Mouse (Mus musculus): ENCODE measurements around the gene Gpr37l1.

Gpr37l1 gene

DNA sequence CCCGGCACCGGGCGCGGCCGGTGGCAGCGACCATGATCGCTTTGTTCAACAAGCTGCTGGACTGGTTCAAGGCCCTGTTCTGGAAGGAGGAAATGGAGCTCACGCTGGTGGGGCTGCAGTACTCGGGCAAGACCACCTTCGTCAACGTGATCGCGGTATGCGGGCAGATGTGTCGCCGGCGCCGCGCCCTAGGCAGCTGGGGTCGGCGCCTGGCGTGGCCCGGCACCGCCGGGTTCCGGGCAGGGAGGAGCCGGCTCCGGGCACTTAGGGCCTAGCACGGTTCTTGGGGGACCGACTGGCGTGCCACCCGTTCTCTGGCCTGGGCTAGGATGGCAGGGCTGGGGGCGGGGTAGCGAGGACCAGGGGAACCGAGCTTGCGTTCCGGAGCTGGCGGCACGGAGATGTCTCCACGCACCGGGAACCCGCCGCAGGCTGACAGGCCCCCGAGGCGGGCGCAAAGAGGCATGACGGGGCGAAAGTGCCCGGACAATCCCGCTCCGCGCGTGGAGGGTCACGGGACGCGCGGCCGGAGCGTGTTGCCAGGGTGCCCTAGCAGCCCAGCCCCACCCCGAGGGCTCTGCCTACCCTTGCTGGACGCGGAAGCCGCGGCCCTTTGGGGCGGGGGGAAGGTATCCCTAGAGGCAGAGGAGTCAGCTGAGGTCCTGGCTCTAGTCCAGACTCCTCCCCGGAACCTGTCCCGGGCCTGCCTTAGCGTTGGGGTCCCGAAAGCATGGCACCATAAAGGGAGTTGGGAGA, 20.4 kb downstream of the Gpr37l1 start:
- DNase-seq, result peak; percentile 99

DNA sequence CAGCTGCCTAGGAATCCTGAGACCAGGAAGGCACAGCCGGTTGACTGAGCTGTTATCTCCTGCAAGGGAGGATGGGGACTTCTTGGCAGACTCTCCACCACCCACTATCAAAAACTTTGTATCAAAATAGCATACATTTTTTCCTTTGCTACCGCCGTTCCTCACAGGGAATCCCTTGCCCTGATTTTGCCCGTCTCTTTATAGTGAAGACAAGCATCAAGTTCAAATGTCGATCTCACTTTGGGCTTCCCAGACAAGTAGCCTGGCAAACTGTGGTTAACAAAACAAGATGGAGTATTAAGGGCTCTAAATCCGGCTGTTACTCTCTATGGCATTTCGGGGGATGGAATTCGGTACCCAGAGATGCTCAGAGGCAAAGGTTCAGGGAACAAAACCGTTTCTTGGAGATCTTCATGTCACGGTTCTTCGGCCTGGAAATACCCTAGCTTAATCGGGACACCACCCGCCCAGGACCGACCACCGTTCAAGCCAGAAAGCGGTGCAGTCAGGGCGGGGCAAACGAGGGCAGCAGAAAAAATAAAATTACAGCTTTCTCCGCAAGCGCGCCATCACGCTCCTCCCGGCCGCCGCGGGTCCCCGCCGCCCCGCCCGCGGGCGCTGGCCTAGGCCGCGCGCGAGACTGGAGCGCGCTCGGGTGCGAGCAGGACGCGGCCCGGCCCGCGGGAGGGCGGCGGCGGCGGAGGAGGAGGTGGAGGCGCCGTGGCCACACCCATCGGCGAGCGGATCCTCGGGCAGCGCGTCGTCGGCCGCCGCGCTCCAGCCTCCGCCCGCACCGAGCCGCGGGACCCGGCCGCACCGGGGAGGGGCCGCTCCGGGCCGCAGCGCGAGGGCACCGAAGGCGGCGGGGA, 21.2 kb downstream of the Gpr37l1 start, which contains the start of gene Arl8a:
Arl8a (plus strand) TSS at position 748 of the 869 bp plus-strand sequence.
- peak; percentile 99 for DNase-seq

DNA sequence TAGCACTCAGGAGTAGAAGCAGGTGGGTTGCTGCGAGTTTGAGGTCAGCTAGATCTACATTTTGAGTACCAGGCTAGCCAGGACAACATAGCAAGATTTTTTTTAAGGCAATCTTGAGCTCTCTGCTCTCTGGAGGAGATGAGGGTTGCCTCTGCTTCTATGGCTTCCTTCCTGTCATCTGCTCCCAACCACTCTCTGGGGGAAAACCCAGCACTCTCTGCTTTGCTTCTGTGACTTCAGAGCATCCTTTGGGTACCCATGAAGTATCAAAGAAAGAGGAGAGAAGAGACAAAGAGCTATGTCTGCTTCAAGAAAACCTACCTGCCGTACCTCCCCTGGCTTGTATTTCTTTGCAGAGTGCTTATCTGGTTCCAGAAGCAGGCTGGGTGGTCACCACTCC, 23.5 kb downstream of the Gpr37l1 start:
- DNase-seq, result peak; percentile 83

DNA sequence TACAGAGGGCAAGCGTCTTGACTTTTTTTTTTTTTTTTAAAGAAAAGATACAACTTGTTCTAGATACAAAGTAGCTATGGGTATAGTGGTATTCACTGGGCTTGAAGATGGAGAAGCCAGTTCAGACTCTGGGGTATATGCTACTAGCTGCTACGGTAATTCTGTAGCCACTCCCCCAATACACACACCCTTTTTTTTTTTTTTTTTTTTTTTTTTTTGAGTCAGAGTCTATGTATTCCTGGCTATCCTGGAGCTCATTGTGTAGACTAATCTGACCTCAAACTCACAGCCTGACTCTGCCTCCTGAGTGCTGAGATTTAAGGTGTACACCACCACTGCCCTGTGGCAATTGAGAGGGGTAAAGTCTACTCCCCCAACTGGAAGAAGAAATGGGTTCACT, 25.0 kb downstream of the Gpr37l1 start:
- DNase-seq, result no peak

DNA sequence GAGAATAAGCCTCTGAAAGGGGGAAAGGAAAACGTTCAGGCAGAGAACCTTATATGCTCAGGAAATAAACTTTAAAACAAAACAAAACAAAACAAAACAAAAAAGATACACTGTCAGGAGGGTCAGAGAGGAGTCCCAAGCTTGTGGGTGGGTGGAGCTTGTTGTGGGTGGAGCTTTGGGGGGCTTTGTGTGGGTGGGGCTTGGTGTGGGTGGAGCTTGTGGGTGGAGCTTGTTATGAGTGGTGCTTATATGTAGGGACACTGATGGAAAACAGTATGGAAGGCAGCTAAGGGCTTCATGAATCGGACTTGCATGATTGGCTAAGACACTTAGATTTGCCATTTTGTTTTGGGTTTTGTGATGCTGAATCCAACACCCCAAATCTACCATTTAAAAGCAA, 27.6 kb downstream of the Gpr37l1 start:
- DNase-seq, result no peak

DNA sequence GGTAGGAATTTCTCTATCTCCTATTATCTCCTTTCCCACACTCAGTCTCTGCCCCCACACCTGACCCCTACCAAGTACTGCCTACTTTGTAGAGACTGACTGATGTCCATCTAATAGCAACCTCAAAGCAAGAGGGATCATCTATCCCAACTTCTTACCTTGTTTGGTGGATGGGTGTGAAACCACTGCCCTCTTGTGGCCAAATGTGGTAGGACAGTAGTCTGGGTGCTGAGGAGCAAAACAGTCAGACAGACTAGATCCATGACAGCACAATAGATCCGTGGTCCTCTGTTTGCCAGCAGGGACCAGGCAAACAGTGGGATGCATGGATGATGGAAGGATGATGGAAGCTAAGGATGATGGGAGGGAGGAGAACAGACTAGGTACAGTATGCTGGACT, 31.0 kb downstream of the Gpr37l1 start:
- no peak for DNase-seq

DNA sequence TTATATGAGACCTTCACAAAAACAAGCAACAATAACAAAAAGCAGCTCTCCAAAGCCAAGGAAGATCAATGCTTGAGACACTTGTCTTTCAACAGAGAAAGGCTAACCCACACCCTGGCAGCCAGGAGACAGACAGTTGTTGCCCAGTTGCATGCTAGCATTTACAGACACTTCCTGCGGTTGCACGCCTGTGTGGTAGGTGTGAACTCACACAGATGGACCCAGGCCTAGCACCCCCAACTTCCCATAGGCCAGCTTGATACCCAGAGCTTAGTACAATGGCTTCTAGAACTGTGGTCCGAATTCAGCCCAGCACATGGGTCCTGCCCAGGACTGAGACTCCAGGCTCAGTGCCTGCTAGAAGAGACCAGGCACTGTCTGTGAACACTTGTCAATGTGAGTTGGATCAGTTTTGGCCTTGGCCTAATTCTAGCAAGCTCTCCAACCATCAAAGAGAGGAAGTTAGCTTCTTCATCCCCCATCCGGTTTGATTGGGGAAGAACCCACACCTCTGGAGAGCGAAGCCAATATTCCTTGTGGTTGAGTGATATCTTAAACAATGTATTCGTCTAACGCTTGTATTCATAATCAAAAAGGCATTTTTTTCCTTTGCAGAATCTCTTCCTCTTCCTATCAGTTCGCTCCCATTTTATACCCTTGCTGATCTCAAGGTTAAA, 32.2 kb downstream of the Gpr37l1 start:
- no peak for DNase-seq

DNA sequence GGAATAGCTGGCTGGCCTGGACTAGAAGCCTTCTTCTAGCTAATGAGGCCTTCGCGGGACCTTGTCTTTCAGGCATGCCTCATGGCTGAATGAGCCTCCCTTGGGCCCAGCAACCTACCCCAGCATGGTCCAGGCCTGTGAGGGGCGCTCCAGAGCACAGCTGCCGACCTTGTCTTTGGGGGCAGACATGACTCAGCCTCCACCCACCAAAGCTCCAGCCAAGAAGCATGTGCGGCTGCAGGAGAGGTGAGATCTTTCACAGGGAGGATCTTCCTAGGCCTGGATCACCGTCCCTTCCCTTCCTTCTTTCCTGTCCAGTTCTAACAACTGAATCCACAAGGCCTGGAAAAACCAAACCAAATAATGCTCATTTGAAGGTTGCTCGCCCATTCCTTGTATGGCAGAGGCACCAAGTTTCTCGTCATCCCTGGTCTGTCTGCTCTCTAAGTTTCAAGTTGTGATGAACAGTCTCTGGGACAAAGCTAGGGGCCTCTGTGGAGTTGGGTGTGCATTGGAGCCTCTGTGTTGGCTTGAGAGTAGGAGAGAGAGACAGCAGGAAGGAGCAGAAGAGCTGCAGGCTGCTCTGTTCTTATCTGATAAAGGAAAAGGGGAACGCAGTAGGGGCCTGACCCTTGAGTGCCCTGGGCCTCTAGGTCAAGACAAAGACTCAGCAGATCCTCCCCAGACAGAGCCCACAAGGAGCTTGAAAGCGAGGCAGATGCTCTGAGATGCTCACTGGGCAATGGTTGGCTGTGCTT, 33.6 kb downstream of the Gpr37l1 start:
- DNase-seq, result no peak

DNA sequence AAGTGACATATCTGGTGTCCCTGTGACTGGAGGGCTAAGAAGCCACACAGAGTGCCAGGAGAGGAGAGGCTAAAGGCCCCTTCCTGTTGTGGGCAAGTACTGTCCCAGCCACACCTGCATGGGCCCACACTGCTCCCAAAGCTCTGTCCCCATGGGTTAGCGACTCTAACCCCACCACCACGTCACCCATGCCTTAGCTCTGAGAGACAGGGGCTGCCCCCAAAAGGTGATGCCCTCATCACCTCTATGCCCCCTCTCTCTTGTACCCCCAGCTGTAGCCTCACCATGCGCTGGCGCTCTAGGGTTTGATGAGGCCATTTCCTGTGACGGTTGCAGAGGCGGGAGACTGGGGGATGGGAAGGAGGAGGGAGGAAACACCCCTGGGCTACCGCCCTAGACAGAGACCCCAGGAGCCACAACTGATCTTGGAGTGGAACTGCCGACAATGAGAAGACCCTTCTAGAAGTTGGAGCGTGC, 34.5 kb downstream of the Gpr37l1 start:
- peak; percentile 95 for DNase-seq

DNA sequence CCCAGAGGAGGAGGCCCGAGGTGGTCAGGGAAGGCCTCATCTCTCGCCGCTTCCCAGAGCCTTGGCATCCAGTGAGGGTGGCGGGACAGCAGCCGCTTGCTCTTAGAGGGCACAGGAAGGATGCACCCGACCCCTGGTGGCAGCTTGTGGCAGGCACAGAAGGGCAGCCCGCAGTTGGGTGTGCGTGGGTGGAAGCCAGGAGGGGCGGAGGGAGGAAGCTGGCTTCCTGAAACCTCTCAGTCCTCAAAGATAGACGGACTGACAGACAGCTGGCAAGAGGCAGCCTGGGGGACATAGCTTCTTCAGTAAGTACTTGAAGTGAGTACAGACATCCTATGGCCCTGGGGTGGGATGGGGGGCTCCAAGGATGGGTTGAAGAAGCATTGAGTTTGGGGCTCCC, 35.0 kb downstream of the Gpr37l1 start, which contains the start of gene Ptpn7:
Ptpn7 (plus strand) TSS at position 228 of the 400 bp plus-strand sequence.
- DNase-seq, result peak; percentile 97

DNA sequence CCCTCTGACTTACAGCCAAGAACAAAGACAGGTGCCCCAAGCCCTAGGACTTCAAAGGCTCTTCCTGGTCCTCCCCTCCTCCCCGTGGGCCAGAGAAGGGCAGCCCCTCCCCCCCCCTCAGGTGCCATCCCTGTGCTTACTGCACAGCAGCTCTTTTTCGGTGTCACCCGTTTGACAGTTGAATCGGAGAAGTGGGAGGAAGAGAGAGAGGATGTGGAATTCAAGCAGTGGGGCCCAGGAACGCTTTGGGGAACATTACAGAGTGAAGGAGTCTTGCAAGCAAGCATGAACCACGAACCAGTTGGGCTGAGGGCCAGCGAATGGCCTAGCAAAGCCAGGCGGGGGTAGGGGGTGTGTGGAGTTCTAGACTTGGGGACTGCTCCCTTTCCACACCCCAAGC, 35.9 kb downstream of the Gpr37l1 start:
- DNase-seq, result no peak

DNA sequence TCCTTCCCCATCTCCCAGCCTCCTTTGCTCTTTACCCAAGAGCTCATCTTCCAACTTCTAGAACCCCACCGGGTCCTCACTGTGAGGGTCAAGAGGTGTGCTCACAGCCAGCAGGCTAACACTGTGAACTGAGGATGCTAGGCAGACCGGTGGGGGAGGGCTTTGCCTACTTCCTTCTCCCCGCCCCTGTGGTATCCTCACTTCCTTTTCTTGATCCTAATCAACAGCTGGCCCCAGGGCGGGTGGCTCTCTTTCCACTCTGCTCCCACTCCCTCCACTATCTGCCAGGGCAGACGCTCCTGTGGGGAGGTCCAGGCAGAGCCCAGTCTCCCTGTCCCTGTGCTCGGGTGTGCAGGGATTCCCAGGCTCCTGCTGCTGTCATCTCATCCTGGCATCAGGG, 36.4 kb downstream of the Gpr37l1 start:
- peak; percentile 97 for DNase-seq

DNA sequence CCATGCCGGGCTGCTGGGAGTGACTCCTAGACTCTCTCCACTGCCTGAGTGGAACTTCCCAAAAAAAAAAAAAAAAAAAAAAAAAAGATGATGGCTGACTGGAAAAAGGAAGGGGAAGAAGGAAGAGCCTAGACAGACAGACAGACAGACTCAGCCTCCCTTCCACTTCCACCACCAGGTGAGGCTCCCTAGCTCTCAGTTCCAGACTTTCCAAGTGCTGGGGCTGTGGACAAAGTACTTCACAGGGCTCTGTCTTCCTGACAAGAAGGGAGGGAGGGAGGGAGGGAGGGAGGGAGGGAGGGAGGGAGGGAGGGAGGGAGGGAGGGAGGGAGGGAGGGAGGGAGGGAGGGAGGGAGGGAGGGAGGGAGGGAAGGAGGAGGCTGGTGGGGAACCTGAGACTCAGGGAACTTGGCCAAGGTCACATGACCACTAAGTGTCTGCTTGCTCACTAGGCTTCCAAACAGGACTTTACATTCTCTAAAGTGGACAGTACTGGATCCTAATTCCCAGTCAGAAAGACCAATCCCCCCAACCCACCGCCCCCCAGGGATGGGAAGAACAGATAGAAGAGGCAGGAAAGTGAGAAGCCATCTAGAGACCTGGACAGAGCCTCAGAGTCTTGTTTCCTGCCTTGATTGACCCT, 37.0 kb downstream of the Gpr37l1 start:
- DNase-seq, result no peak

DNA sequence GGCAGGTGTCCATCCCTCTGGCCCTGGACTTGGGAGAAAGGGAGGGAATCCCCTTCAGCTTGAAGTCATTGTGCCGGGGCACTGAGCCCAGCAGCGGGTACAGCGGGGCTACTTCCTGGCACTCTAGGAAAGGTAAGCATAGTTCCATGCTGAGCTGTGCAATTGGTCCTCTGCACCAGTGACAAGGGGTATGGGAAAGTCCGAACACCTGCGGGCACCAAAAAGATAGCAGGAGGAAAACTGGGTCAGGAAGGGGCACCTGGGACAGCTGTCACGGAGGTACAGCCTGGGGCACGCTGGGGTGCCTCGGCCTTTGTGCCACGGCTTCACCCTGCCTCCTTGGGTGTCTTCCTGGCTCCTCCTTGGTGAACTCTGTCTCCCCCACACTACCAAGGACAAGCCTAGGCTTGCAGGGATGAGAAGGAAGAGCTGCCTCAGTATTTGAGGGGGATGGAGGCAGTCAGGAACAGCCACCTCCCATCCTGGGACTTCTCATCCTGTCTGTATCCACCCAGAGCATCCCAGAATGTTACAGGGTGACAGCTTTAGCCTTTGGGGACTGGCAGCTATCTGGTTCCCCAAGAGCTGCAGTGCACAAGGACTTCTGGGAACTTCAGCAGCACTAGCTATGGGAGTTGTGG, 37.8 kb downstream of the Gpr37l1 start:
- no peak for DNase-seq

DNA sequence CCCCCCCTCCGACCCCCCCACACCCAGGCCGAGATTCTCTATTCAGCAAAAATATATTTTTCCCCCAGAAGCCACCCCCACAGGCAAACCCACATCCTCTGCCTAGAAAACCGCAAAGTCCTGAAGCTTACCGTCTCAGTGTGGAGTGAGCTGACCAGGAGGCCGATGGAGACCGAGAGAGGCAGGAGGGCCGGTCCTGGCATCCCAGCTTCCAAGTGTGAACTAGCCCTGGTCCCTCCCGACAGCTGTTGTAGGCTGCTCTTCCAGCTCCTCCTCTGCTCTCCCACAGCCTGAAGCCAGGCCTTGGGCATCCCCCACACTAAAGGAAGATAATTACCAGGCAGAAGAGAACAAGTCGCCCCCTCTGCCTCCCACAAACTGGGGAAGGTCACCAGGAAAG, 38.5 kb downstream of the Gpr37l1 start:
- DNase-seq, result no peak

DNA sequence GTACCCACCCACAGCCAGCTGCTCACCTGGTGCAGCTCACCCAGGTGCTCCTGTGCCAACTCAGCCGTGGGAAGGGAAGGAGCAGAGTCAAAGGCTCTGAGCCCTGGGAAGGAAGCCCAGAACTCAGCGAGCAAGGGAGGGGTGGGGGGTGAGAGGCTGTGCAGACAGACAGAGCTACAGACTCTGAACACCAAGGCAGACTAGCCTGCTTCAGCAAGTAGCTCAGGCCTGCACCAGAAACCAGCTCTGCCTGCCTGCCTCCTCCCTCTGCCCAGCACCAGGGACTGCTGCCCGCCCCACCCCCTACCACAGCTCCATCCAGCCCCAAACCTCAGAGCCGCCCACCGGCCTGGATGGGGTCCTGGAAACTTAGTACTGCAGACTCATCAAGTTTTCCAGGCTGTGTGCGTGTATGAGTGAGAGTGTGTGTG, 39.5 kb downstream of the Gpr37l1 start:
- no peak for DNase-seq

DNA sequence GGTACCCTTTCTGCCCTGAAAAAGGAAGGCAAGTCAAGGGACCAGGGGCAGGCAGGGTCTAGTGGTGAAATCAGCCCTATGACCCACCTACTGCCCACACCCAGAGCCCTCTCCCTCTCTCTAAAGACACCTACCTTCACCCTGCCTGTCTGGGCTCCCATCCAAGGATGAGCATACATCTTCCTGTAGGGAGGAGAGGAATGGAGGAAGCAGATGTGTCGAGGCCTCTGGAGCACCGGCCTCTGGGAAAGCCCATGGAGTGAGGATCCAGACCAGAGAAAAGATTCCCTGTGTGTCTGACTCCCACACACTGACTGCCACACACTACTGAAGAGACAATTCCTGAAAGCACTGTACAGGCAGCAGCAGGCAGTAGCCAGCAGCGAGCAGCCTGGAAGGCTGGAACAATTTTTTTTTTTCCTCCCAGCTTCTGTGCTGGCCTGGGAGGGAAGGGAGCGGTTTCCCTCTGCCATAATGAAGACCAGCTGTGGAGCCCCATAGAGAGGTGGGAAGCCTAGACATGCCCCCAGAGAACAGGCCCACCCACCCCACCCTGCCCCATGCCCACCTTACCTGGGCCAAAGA, 40.9 kb downstream of the Gpr37l1 start:
- peak; percentile 92 for DNase-seq

DNA sequence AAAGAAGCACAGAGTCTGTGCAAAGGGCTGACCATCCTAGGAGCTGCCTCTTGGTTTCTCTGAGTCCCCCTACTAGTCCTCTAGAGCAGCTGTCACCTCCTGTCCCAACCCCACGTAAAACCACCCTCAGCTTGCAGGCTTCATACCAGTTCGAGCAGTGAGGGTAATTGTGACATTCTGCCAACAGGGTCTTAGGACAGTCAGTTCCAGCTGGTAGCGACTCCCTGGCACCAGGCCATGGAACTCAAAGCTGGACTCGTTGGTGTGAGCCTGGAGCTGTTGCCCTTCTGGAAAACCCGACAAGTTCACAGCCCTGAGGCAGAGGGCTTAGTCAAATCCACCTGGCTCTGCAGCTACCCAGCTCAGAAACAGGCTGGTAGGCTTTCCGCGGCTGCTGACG, 41.5 kb downstream of the Gpr37l1 start:
- DNase-seq, result no peak

DNA sequence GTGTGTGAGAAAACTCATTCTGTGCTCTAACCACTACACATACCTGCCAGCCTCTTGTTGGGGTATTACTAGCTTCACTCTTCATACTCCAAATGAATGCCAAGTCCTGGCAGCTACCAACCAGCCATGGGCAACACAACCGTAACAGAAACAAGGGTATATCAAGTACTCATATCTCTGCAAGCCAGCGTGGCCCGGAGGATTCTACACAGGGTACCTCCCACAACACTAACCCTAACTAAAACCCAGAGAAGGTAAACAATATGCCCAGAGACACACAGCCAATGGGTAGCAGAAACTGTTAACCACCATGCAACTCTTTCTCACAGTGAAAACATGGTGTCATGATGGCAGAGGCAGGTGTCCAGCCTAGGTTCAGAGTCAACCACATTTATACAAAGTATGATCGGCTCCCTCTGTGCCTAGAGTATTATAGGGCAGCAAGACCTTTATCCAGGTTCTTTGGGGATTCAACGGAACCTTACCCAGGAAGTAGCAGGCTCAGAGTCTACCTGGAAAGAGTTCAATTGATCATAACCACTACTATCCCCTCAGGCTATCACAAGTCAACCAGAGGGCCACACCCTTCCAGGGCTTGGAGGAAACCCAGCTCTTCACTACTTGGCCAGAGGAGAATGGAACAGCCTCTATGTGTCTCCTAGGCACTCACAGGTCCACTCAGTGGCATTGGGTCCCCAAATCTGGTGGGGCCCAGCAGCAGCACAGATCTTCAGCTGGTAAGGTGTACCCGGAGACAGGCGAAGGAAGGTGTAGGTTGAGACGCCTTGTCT, 42.7 kb downstream of the Gpr37l1 start:
- no peak for DNase-seq

DNA sequence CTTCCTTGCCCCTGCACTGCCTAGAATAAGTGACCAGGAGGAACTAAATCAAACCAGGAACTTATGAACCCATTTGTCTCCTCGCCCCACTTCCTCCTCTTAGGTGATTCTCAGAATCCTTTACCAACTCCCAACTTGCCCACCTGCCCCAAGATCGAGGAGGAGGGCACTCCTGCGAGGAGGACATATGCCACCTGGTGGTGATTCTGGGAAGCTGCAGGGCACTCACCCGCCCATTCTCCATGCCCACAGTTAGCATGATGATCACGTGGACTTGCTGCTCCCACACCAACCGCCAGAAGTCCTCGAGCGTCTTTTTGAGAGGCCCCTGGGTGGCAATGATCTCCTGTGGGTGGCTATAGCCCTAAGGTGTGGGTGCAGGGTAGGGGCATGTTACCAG, 54.8 kb downstream of the Gpr37l1 start:
- no peak for DNase-seq

Measured in heart, adult 11 months (tissue).